Mouse (Mus musculus) ES-E14 (cell line): ENCODE measurements around the gene Kcnk12.

ENCODE experiments used
- CHD2 ChIP-seq: IDR thresholded peaks from 2 replicates; pipeline ENCODE4 v1.6.1; 2014; ENCODE audit warnings: mild to moderate bottlenecking, low read depth, low read length, inconsistent platforms
- HCFC1 ChIP-seq: IDR thresholded peaks from 2 replicates; pipeline ENCODE4 v1.6.1; 2012; ENCODE audit warnings: low read length, inconsistent platforms, borderline replicate concordance; ENCODE audit not compliant: insufficient read depth
- MAFK ChIP-seq: IDR thresholded peaks from 2 replicates; pipeline ENCODE4 v1.6.1; 2014; ENCODE audit warnings: mild to moderate bottlenecking, low read depth, low read length, inconsistent platforms; ENCODE audit not compliant: insufficient read depth
- ZC3H11A ChIP-seq: IDR thresholded peaks from 2 replicates; pipeline ENCODE4 v1.6.1; 2012; ENCODE audit warnings: low read depth, mild to moderate bottlenecking, inconsistent platforms, low read length, borderline replicate concordance
- ZNF384 ChIP-seq: IDR thresholded peaks from 2 replicates; pipeline ENCODE4 v1.6.1; 2012; ENCODE audit warnings: low read depth, low read length, inconsistent platforms

- TF ChIP-seq HCFC1 (no peak), ZC3H11A (no peak), CHD2 (no peak), MAFK (no peak), ZNF384 (no peak)
Observed at GRCm38 (mm10) chr17:87787711-87788110, 10.1 kb downstream of the Kcnk12 start.
